Mouse (Mus musculus) thymus, adult 2 months (tissue): ENCODE measurements around the gene Cd72.

ENCODE experiments used
- CTCF ChIP-seq: fragments of 200-500 bp; IDR thresholded peaks from 2 replicates; pipeline ENCODE4 v1.5.1; 2012; ENCODE audit warnings: mild to moderate bottlenecking, control low read depth, low read length, moderate library complexity, borderline replicate concordance; ENCODE audit not compliant: control insufficient read depth, poor library complexity, insufficient read depth; ENCODE audit errors: extremely low read depth
- POLR2A ChIP-seq: fragments of 200-500 bp; IDR thresholded peaks from 2 replicates; pipeline ENCODE4 v1.6.1; 2012; ENCODE audit warnings: mild to moderate bottlenecking, low read length, control low read depth, moderate library complexity; ENCODE audit not compliant: control insufficient read depth, poor library complexity, insufficient read depth; ENCODE audit errors: extremely low read depth

DNA sequence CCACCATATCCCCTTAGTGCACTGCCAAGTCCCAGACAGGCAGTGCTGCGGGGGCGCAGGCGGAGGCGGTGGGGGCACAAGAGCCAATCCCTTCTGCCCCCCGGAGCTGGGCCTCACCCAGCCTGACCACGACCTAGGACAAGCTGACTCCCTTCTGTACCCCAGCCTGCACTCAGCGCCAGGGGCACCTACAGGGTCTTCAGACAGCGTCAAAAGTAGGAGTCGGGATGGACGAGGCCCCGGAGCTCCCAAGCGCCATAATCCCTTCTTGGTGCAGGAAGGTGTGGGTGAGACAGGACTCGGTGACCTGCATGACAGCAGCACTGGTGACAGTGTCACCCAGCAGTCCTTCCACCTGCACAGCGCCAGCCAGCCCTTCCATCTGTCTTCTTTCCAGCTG, 39.7 kb downstream of the Cd72 start:
- TF ChIP-seq CTCF (no peak), POLR2A (no peak)
